Mouse (Mus musculus): ENCODE results near the gene Fam83e. TPM values are rescaled to one million over a fixed set of nuclear protein-coding genes. Genes with fewer than 3 reads are reported as not detected.

The Fam83e gene
- polyA plus RNA-seq, 1 experiment from 2014 or later: 0.33 TPM

DNA sequence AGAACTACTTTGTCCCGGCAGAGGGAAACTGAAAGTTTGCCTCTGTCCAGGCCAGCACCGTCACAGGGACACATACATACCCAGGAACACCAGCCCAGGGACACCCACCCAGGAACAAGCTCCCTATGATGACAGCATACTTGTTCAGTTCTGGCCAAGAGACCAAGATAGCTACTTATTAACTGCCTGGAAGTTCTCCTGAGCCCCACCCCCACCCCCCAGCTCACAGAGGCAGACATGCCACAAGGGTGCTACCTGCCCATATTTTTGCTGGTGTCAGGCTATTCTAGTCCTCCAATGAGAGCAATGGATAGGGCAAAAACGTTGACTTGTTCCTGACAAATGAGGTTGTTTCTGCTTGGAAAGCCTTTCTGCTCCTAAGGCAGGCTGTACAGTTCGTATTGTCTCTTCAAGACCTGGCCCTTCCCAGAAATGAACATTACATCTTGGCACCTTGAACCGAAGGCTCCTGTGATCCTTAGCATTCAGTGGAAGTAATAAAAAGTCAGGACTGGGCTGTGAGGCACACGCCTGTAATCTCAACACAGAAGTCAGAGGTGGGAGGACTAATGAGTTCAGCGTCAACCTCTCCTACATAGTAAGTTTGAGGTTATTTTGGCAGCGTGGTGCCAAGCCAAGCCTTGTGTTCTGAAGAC lies 49.5 kb downstream of the Fam83e start:
- Histone ChIP-seq H3K27ac (replicated peaks) (no peak overlapping the region), H3K4me1 (replicated peaks) (no peaks in the 10 kb centered on the region), H3K36me3 (replicated peaks) (no peaks in the 10 kb centered on the region), H3K4me2 (no peak overlapping the region), H3K9ac (no peak overlapping the region), H3K27me3 (peaks cover 13% of the 10 kb centered on the region; the same call in 1 of the 2 replicates), H3K4me3 (replicated peaks) (no peak overlapping the region), H3K9me3 (replicated peaks) (no peaks in the 10 kb centered on the region)
- no peak for ATAC-seq (ENCODE audit: insufficient read depth)
- WGBS (ENCODE audit: insufficient replicate concordance): 48% methylated on average over 8 of the region's 8 CpGs

DNA sequence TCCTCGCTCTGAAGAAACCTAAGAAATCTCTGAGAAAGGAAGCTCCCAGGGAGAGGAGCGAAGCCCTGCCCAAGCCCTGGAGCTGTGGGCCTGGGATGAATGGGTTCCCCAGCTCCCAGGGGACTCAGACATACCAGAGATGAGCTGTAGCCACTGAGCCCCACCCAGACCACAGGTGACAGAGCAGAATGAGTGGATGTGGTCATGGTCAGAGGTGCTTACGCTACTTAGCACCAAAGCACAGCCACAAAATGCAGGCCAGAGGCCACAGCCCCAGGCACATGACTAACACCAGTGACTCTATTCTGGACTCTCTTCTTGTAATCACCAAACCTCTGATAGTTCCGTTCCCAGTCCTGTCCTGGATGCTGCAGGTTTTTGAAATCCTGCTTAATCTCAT lies 50.1 kb downstream of the Fam83e start:
- WGBS (ENCODE audit: insufficient replicate concordance): 51% methylated on average over 4 of the region's 4 CpGs
- Histone ChIP-seq H3K9ac (no peak overlapping the region), H3K27ac (replicated peaks) (no peak overlapping the region), H3K27me3 (0 out of 2 replicates have a peak, but pooled peaks cover 13% of the 10 kb centered on the region), H3K4me2 (no peak overlapping the region), H3K36me3 (replicated peaks) (no peaks in the 10 kb centered on the region), H3K9me3 (replicated peaks) (no peaks in the 10 kb centered on the region), H3K4me1 (replicated peaks) (no peaks in the 10 kb centered on the region), H3K4me3 (replicated peaks) (no peak overlapping the region)
- ATAC-seq (ENCODE audit: insufficient read depth): no peak

DNA sequence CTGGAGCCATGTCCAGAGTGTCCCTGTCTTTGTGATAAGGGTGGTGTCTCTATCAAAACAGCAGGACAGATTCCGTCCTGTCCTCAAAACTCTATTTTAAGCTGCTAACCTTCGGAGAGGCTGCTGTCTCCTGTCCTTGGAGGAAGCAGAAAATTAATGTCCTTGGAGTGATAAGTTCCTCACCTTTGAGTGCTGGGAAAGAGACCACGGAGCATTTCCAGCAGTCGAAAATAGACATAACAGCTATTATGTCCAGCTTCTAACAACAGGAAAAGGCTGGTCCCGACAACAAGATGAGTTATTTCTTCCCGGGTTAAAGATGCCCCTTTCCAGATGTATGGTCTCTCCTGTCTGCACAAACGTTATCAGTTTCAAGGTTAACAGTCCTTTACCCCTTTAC lies 54.2 kb downstream of the Fam83e start:
- ATAC-seq (ENCODE audit: insufficient read depth): no peak
- Histone ChIP-seq H3K36me3 (replicated peaks) (no peaks in the 10 kb centered on the region), H3K4me1 (replicated peaks) (peaks cover 6% of the 10 kb centered on the region), H3K27me3 (peaks cover 34% of the 10 kb centered on the region), H3K4me3 (replicated peaks) (no peak overlapping the region), H3K27ac (replicated peaks) (no peak overlapping the region), H3K4me2 (no peak overlapping the region), H3K9me3 (replicated peaks) (no peaks in the 10 kb centered on the region), H3K9ac (no peak overlapping the region)
- WGBS (ENCODE audit: insufficient replicate concordance): 46% methylated on average over 7 of the region's 7 CpGs

Other genes starting within 250 kb of the Fam83e start
- gene Tulp2, start 239.3 kb upstream of the Fam83e start, polyA plus RNA-seq (2015; fragmentation: Nextera tagmentation; extraction: Ambion mirVana): 0.58 and 0.62 TPM in 2 replicates
- gene Gm45808, start 234.4 kb upstream of the Fam83e start, polyA plus RNA-seq (2015; fragmentation: Nextera tagmentation; extraction: Ambion mirVana): not detected in 2 replicates
- 2.4 and 2.5 TPM in 2 replicates for gene Dhdh, start 232.4 kb upstream of the Fam83e start, polyA plus RNA-seq (2015; fragmentation: Nextera tagmentation; extraction: Ambion mirVana)
- gene Nucb1, start 210.8 kb upstream of the Fam83e start, polyA plus RNA-seq (2015; fragmentation: Nextera tagmentation; extraction: Ambion mirVana): 118 and 131 TPM in 2 replicates
- gene Ppp1r15a, start 194.9 kb upstream of the Fam83e start, polyA plus RNA-seq (2015; fragmentation: Nextera tagmentation; extraction: Ambion mirVana): 280 and 325 TPM in 2 replicates
- gene Plekha4, start 194.9 kb upstream of the Fam83e start, polyA plus RNA-seq (2015; fragmentation: Nextera tagmentation; extraction: Ambion mirVana): 0.66 and 0.75 TPM in 2 replicates
- 1.9 and 2.2 TPM in 2 replicates for gene Hsd17b14, start 166.3 kb upstream of the Fam83e start, polyA plus RNA-seq (2015; fragmentation: Nextera tagmentation; extraction: Ambion mirVana)
- gene Bcat2, start 151.1 kb upstream of the Fam83e start, polyA plus RNA-seq (2015; fragmentation: Nextera tagmentation; extraction: Ambion mirVana): 46.3 and 48.5 TPM in 2 replicates
- gene Fgf21, start 105.7 kb upstream of the Fam83e start, polyA plus RNA-seq (2015; fragmentation: Nextera tagmentation; extraction: Ambion mirVana): not detected in 2 replicates
- not detected in 2 replicates for gene Fut1, start 103.9 kb upstream of the Fam83e start, polyA plus RNA-seq (2015; fragmentation: Nextera tagmentation; extraction: Ambion mirVana)
- gene Izumo1, start 99.4 kb upstream of the Fam83e start, polyA plus RNA-seq (2015; fragmentation: Nextera tagmentation; extraction: Ambion mirVana): 0.06 and 0.10 TPM in 2 replicates
- 2.8 and 3.8 TPM in 2 replicates for gene Rasip1, start 93.7 kb upstream of the Fam83e start, polyA plus RNA-seq (2015; fragmentation: Nextera tagmentation; extraction: Ambion mirVana)
- 0.91 and 1.2 TPM in 2 replicates for gene Mamstr, start 81.2 kb upstream of the Fam83e start, polyA plus RNA-seq (2015; fragmentation: Nextera tagmentation; extraction: Ambion mirVana)
- 0.06 TPM in 1 of 2 replicates, not detected in the other for gene Fut2, start 54.8 kb upstream of the Fam83e start, polyA plus RNA-seq (2015; fragmentation: Nextera tagmentation; extraction: Ambion mirVana)
- gene Ntn5, start 37.2 kb upstream of the Fam83e start, polyA plus RNA-seq (2015; fragmentation: Nextera tagmentation; extraction: Ambion mirVana): not detected in 2 replicates
- 0.05 and 0.06 TPM in 2 replicates for gene Sec1, start 26.8 kb upstream of the Fam83e start, polyA plus RNA-seq (2015; fragmentation: Nextera tagmentation; extraction: Ambion mirVana)
- 0.26 and 0.44 TPM in 2 replicates for gene Car11, start 21.4 kb upstream of the Fam83e start, polyA plus RNA-seq (2015; fragmentation: Nextera tagmentation; extraction: Ambion mirVana)
- gene Dbp, start 16.1 kb upstream of the Fam83e start, polyA plus RNA-seq (2015; fragmentation: Nextera tagmentation; extraction: Ambion mirVana): 0.46 and 0.85 TPM in 2 replicates
- 533 and 542 TPM in 2 replicates for gene Rpl18, start 5.8 kb upstream of the Fam83e start, polyA plus RNA-seq (2015; fragmentation: Nextera tagmentation; extraction: Ambion mirVana)
- 10.4 and 13.3 TPM in 2 replicates for gene Sphk2, start 3.2 kb upstream of the Fam83e start, polyA plus RNA-seq (2015; fragmentation: Nextera tagmentation; extraction: Ambion mirVana)
- not detected in 2 replicates for gene Spaca4, start 4.6 kb downstream of the Fam83e start, polyA plus RNA-seq (2015; fragmentation: Nextera tagmentation; extraction: Ambion mirVana)
- not detected in 2 replicates for gene Lmtk3, start 62.5 kb downstream of the Fam83e start, polyA plus RNA-seq (2015; fragmentation: Nextera tagmentation; extraction: Ambion mirVana)
- gene Sult2b1, start 63.5 kb downstream of the Fam83e start, polyA plus RNA-seq (2015; fragmentation: Nextera tagmentation; extraction: Ambion mirVana): 0.07 and 0.22 TPM in 2 replicates
- 30.4 and 30.9 TPM in 2 replicates for gene Cyth2, start 93.4 kb downstream of the Fam83e start, polyA plus RNA-seq (2015; fragmentation: Nextera tagmentation; extraction: Ambion mirVana)
- 0.06 and 0.12 TPM in 2 replicates for gene Kcnj14, start 103.6 kb downstream of the Fam83e start, polyA plus RNA-seq (2015; fragmentation: Nextera tagmentation; extraction: Ambion mirVana)
- 24.7 and 25.3 TPM in 2 replicates for gene Grwd1, start 109.7 kb downstream of the Fam83e start, polyA plus RNA-seq (2015; fragmentation: Nextera tagmentation; extraction: Ambion mirVana)
- 27.6 TPM in 2 replicates for gene Kdelr1, start 151.6 kb downstream of the Fam83e start, polyA plus RNA-seq (2015; fragmentation: Nextera tagmentation; extraction: Ambion mirVana)
- 0.05 TPM in 2 replicates for gene Grin2d, start 157.2 kb downstream of the Fam83e start, polyA plus RNA-seq (2015; fragmentation: Nextera tagmentation; extraction: Ambion mirVana)
- 0.94 and 1.3 TPM in 2 replicates for gene Syngr4, start 175.5 kb downstream of the Fam83e start, polyA plus RNA-seq (2015; fragmentation: Nextera tagmentation; extraction: Ambion mirVana)
- gene Tmem143, start 175.7 kb downstream of the Fam83e start, polyA plus RNA-seq (2015; fragmentation: Nextera tagmentation; extraction: Ambion mirVana): 3.6 and 4.0 TPM in 2 replicates
- gene Emp3, start 200.2 kb downstream of the Fam83e start, polyA plus RNA-seq (2015; fragmentation: Nextera tagmentation; extraction: Ambion mirVana): 59.9 and 65.0 TPM in 2 replicates
- 0.91 and 1.2 TPM in 2 replicates for gene Ccdc114, start 202.9 kb downstream of the Fam83e start, polyA plus RNA-seq (2015; fragmentation: Nextera tagmentation; extraction: Ambion mirVana)

All from liver, embryonic 15.5 days (tissue).